25 mouse cellular contexts compared by ENCODE assay signal in the genomic region with DNA sequence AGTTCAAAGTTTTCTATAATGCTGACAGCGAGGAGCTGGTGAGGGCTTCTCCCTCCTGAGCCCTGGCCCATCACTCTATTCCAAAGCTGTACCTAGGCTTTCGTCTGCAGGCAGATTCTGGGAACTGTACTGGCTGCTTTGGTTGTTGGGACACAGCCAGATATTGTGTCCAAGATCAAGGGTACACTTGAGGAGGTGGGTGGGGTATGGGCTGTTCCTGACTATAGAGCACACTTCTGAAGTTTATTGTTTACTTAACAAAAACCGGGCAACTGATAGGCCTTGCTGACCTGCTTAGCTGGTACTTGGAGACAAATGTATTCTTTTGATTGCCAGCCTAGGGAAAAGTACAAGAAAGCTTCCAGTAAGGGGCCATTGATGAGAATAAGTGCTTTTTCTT. TPM values are rescaled to one million over a fixed set of nuclear protein-coding genes. Genes with fewer than 3 reads are reported as not detected.
A peak's percentile ranks its signal among the peaks of the same experiment; 100 is the strongest.
DNase-seq lines count a peak whose midpoint lies in the region; ATAC-seq and TF ChIP-seq lines count a peak whose summit lies in the region.
"Had no signal": no experiment of that assay in that cellular context is flagged by ENCODE, and none has a peak within 500 bp of the region (broad histone marks: within the 10 kb centered on the region; RNA-seq: fewer than 3 reads in every experiment).

No protein-coding gene starts in this region.

- peak; percentile 93 for ATAC-seq in lung, postnatal 0 days
- 0 out of 2 replicates have a peak, but pooled peaks have one; percentile 63 for ATAC-seq in stomach, embryonic 14.5 days (ENCODE audit: insufficient number of reproducible peaks, insufficient read depth, low FRiP score, low read depth)
- ATAC-seq: forebrain, embryonic 13.5 days; liver, postnatal 0 days; midbrain, embryonic 15.5 days; Patski had no signal

- intact Hi-C loops in left cerebral cortex, postnatal 14 days (cut with DNase I) = no loop called here

- TF ChIP-seq EP300 in lung, postnatal 0 days (IDR thresholded peaks at IDR 0.05) = peak; percentile 92

- no peaks in the 10 kb centered on the region for H3K4me1 ChIP-seq in kidney, adult 2 months (ENCODE audit: control insufficient read depth, insufficient read depth, low read length)
- H3K4me1 ChIP-seq in lung, adult 2 months (ENCODE audit: control insufficient read depth, insufficient read depth, low read length) = peaks cover 4% of the 10 kb centered on the region
- H3K4me1 ChIP-seq in lung, postnatal 0 days (ENCODE audit: insufficient read depth, low read depth, low read length) = peaks cover 3% of the 10 kb centered on the region; the same call in 1 of the 2 replicates
- no peaks in the 10 kb centered on the region for H3K4me1 ChIP-seq in stomach, embryonic 14.5 days (ENCODE audit: control insufficient read depth, insufficient read depth, low read length)
- H3K4me1 ChIP-seq: forebrain, embryonic 13.5 days; heart, embryonic 15.5 days; hindbrain, embryonic 13.5 days; limb, embryonic 12.5 days; midbrain, embryonic 15.5 days had no signal

- H3K9ac ChIP-seq in lung, postnatal 0 days (replicated peaks; ENCODE audit: low read depth) = no peak overlapping the region
- no peak overlapping the region for H3K9ac ChIP-seq in stomach, embryonic 14.5 days (replicated peaks; ENCODE audit: low read depth, low read length)
- H3K9ac ChIP-seq: forebrain, embryonic 13.5 days; heart, embryonic 15.5 days; hindbrain, embryonic 13.5 days; limb, embryonic 12.5 days; liver, postnatal 0 days; midbrain, embryonic 15.5 days had no signal

- no peaks in the 10 kb centered on the region; the same call in 1 of the 2 replicates for H3K36me3 ChIP-seq in kidney, adult 2 months (ENCODE audit: control insufficient read depth, insufficient read depth, low read length)
- no peaks in the 10 kb centered on the region for H3K36me3 ChIP-seq in lung, postnatal 0 days (ENCODE audit: insufficient read depth, low read length)
- peaks cover 9% of the 10 kb centered on the region for H3K36me3 ChIP-seq in stomach, embryonic 14.5 days (ENCODE audit: control insufficient read depth, insufficient read depth, low read length)

- TF ChIP-seq CTCF in kidney, adult 2 months (conservative IDR thresholded peaks at IDR 0.05; ENCODE audit: insufficient read depth, insufficient read length, low read depth, low read length) = no peak
- no peak for TF ChIP-seq CTCF in lung, adult 2 months (IDR thresholded peaks at IDR 0.05; ENCODE audit: insufficient read depth, low read length)
- no peak for TF ChIP-seq CTCF in lung, postnatal 0 days (IDR thresholded peaks at IDR 0.05)

- no peaks in the 10 kb centered on the region for H3K27me3 ChIP-seq in kidney, adult 2 months (replicated peaks; ENCODE audit: control insufficient read depth, insufficient read depth, low read length)
- H3K27me3 ChIP-seq in lung, postnatal 0 days (replicated peaks; ENCODE audit: insufficient read depth, low read length) = no peaks in the 10 kb centered on the region
- no peaks in the 10 kb centered on the region for H3K27me3 ChIP-seq in stomach, embryonic 14.5 days (ENCODE audit: control insufficient read depth, insufficient read depth, low read length)
- H3K27me3 ChIP-seq: CH12.LX; forebrain, embryonic 13.5 days; heart, embryonic 15.5 days; hindbrain, embryonic 13.5 days; limb, embryonic 12.5 days; midbrain, embryonic 15.5 days; Patski had no signal

- 53% methylated on average over 3 of the region's 3 CpGs for WGBS in kidney, adult 2 months
- WGBS in lung, adult 2 months = 48% methylated on average over 3 of the region's 3 CpGs
- WGBS in lung, postnatal 0 days = 29% methylated on average over 3 of the region's 3 CpGs
- 57% methylated on average over 3 of the region's 3 CpGs for WGBS in stomach, embryonic 14.5 days

- no peaks in the 10 kb centered on the region for H3K9me3 ChIP-seq in lung, postnatal 0 days (ENCODE audit: low read length)
- H3K9me3 ChIP-seq in stomach, embryonic 14.5 days (ENCODE audit: control insufficient read depth, low read depth, low read length) = no peaks in the 10 kb centered on the region
- H3K9me3 ChIP-seq: heart, embryonic 15.5 days; hindbrain, embryonic 13.5 days; midbrain, embryonic 15.5 days had no signal

- no peak overlapping the region for H3K27ac ChIP-seq in kidney, adult 2 months (ENCODE audit: insufficient read depth, low read depth, low read length)
- peak overlapping the region; percentile 68 for H3K27ac ChIP-seq in lung, postnatal 0 days (ENCODE audit: low read length)
- H3K27ac ChIP-seq in stomach, embryonic 14.5 days (ENCODE audit: low read length) = peak overlapping the region; percentile 21; the same call in 1 of the 2 replicates
- H3K27ac ChIP-seq: forebrain, embryonic 13.5 days; heart, embryonic 15.5 days; hindbrain, embryonic 13.5 days; kidney, postnatal 0 days; limb, embryonic 12.5 days; midbrain, embryonic 15.5 days had no signal

- H3K4me2 ChIP-seq in lung, postnatal 0 days (replicated peaks; ENCODE audit: low read depth, low read length) = no peak overlapping the region
- H3K4me2 ChIP-seq in stomach, embryonic 14.5 days (replicated peaks; ENCODE audit: low read depth, low read length) = no peak overlapping the region
- H3K4me2 ChIP-seq: forebrain, embryonic 13.5 days; heart, embryonic 15.5 days; hindbrain, embryonic 13.5 days; limb, embryonic 12.5 days; liver, embryonic 11.5 days; midbrain, embryonic 15.5 days had no signal

- no peak for TF ChIP-seq POLR2A in kidney, adult 2 months (IDR thresholded peaks at IDR 0.05; ENCODE audit: low read depth, low read length)
- TF ChIP-seq POLR2A in lung, adult 2 months (IDR thresholded peaks at IDR 0.05; ENCODE audit: borderline replicate concordance, extremely low read depth, low read depth, low read length) = no peak

- no peak overlapping the region for H3K4me3 ChIP-seq in kidney, adult 2 months (ENCODE audit: insufficient read depth, low read depth, low read length)
- H3K4me3 ChIP-seq in lung, adult 2 months (replicated peaks; ENCODE audit: extremely low read depth, low read depth, low read length) = no peak overlapping the region
- H3K4me3 ChIP-seq in lung, postnatal 0 days (ENCODE audit: low read depth, low read length) = no peak overlapping the region
- no peak overlapping the region for H3K4me3 ChIP-seq in stomach, embryonic 14.5 days (ENCODE audit: low read depth, low read length)
- H3K4me3 ChIP-seq: forebrain, embryonic 13.5 days; heart, embryonic 15.5 days; hindbrain, embryonic 13.5 days; limb, embryonic 12.5 days; midbrain, embryonic 15.5 days had no signal

- peak; percentile 36 for DNase-seq in kidney, adult 2 months
- DNase-seq in kidney, postnatal 25 days = no peak
- DNase-seq in lung, adult 2 months = peak; percentile 64
- DNase-seq in lung, postnatal 0 days (ENCODE audit: low spot score) = peak; percentile 90
- no peak for DNase-seq in left cerebral cortex, postnatal 14 days (ENCODE audit: low spot score in 2 of 2)
- no peak for DNase-seq in spleen, postnatal 14 days (ENCODE audit: low spot score in 2 of 2)
- no peak for DNase-seq in adrenal gland, postnatal 14 days
- DNase-seq: adrenal gland, adult 2 months; B cell, adult 2 months; cerebellum, adult 18-20 months; heart, postnatal 36 days; kidney, adult 11 months; layer of hippocampus, postnatal 36 days; liver, postnatal 0 days; right cerebral cortex, adult 18-20 months had no signal

RNA-seq across cellular contexts. Expression of a gene that starts 43.5 kb away (rescaled TPM):
- polyA plus RNA-seq in kidney, adult 2 months (2012; rRNA removed) = 2.9 and 3.5 TPM in 2 replicates
- 2.6 and 2.9 TPM in 2 replicates for polyA plus RNA-seq in lung, adult 2 months (2012; rRNA removed)
- polyA plus RNA-seq in lung, postnatal 0 days (2015; fragmentation: Nextera tagmentation; extraction: Ambion mirVana) = 3.4 and 3.7 TPM in 2 replicates
- polyA plus RNA-seq in stomach, embryonic 14.5 days (2014; fragmentation: Nextera tagmentation; extraction: Ambion mirVana) = 5.6 and 6.5 TPM in 2 replicates
- total RNA-seq in left cerebral cortex, postnatal 14 days (2021) = 1 to 10 TPM; 6.2 to 7.0 TPM
- 12.6 and 17.7 TPM in 2 replicates for total RNA-seq in adrenal gland, postnatal 14 days (2021)

RNA-seq across cellular contexts. Expression of a gene that starts 59.1 kb away (rescaled TPM):
- polyA plus RNA-seq in kidney, adult 2 months (2012; rRNA removed) = 2.0 and 2.9 TPM in 2 replicates
- 20.8 and 28.8 TPM in 2 replicates for polyA plus RNA-seq in lung, adult 2 months (2012; rRNA removed)
- polyA plus RNA-seq in lung, postnatal 0 days (2015; fragmentation: Nextera tagmentation; extraction: Ambion mirVana) = 10.0 and 10.4 TPM in 2 replicates
- polyA plus RNA-seq in stomach, embryonic 14.5 days (2014; fragmentation: Nextera tagmentation; extraction: Ambion mirVana) = 24.1 and 32.9 TPM in 2 replicates
- 1 to 10 TPM; 3.2 to 4.2 TPM for total RNA-seq in left cerebral cortex, postnatal 14 days (2021)
- 10.6 and 14.0 TPM in 2 replicates for total RNA-seq in adrenal gland, postnatal 14 days (2021)

Comparison
In these comparisons a context has a peak if more than half of its experiments do, and no peak if none do; other contexts are left out.
1. DNase-seq: peak in kidney, adult 2 months (single experiment), lung, adult 2 months (single experiment) and lung, postnatal 0 days (single experiment); none in kidney, postnatal 25 days (0 of 2), left cerebral cortex, postnatal 14 days (0 of 2), spleen, postnatal 14 days (0 of 2) and adrenal gland, postnatal 14 days (single experiment).